Mouse (Mus musculus): ENCODE results near the gene Maco1. TPM values are rescaled to one million over a fixed set of nuclear protein-coding genes. Genes with fewer than 3 reads are reported as not detected.

The Maco1 gene
- polyA plus RNA-seq, 1 experiment, result 14.6 TPM

- no peak overlapping the region for H3ac ChIP-seq (ENCODE audit: control insufficient read depth, insufficient read length, low read depth)
- H3K79me2 ChIP-seq (ENCODE audit: control insufficient read depth, insufficient read depth), result peaks cover 21% of the 10 kb centered on the region
- peaks cover 17% of the 10 kb centered on the region for H3K36me3 ChIP-seq (ENCODE audit: control insufficient read depth, insufficient read depth)
- H3K4me3 ChIP-seq (ENCODE audit: insufficient read depth, poor library complexity, severe bottlenecking), result no peak overlapping the region
- no peaks in the 10 kb centered on the region for H3K27me3 ChIP-seq (ENCODE audit: control insufficient read depth, insufficient read depth, insufficient read length)
- peaks cover 8% of the 10 kb centered on the region for H3K79me3 ChIP-seq (ENCODE audit: low read depth)
- no peak for TF ChIP-seq MYOG (IDR thresholded peaks at IDR 0.05; ENCODE audit: control insufficient read depth, extremely low read depth, insufficient read length)
- no peak for TF ChIP-seq MYOD1 (IDR thresholded peaks at IDR 0.05; ENCODE audit: control insufficient read depth, insufficient read length, low read depth)
- TF ChIP-seq CEBPB (IDR thresholded peaks at IDR 0.05; ENCODE audit: low read depth), result no peak
- no peak for TF ChIP-seq MAX (IDR thresholded peaks at IDR 0.05)
- TF ChIP-seq USF1 (IDR thresholded peaks at IDR 0.05; ENCODE audit: low read depth), result no peak
- no peak for TF ChIP-seq FOSL1 (IDR thresholded peaks at IDR 0.05; ENCODE audit: insufficient read depth, low read length, poor library complexity, severe bottlenecking)
- TF ChIP-seq CTCF (IDR thresholded peaks at IDR 0.05; ENCODE audit: control insufficient read depth, insufficient read depth, insufficient read length), result no peak
Observed at GRCm38 (mm10) chr4:134754941-134755340, 98.2 kb downstream of the Maco1 start.

- TF ChIP-seq MAX (IDR thresholded peaks at IDR 0.05) (no peak), MYOD1 (IDR thresholded peaks at IDR 0.05; ENCODE audit: control insufficient read depth, insufficient read length, low read depth) (no peak), CEBPB (IDR thresholded peaks at IDR 0.05; ENCODE audit: low read depth) (no peak), FOSL1 (IDR thresholded peaks at IDR 0.05; ENCODE audit: insufficient read depth, low read length, poor library complexity, severe bottlenecking) (no peak), USF1 (IDR thresholded peaks at IDR 0.05; ENCODE audit: low read depth) (no peak), CTCF (IDR thresholded peaks at IDR 0.05; ENCODE audit: control insufficient read depth, insufficient read depth, insufficient read length) (no peak)
- peaks cover 4% of the 10 kb centered on the region for H3K79me3 ChIP-seq (ENCODE audit: low read depth)
- peaks cover 15% of the 10 kb centered on the region for H3K79me2 ChIP-seq (ENCODE audit: control insufficient read depth, insufficient read depth)
- H3K27me3 ChIP-seq (ENCODE audit: control insufficient read depth, insufficient read depth, insufficient read length), result no peaks in the 10 kb centered on the region
- no peak overlapping the region for H3ac ChIP-seq (ENCODE audit: control insufficient read depth, insufficient read length, low read depth)
- H3K4me3 ChIP-seq (ENCODE audit: insufficient read depth, poor library complexity, severe bottlenecking), result no peak overlapping the region
- peaks cover 22% of the 10 kb centered on the region for H3K36me3 ChIP-seq (ENCODE audit: control insufficient read depth, insufficient read depth)
Observed at GRCm38 (mm10) chr4:134754371-134754770, 98.8 kb downstream of the Maco1 start.

- Histone ChIP-seq H3K27me3 (ENCODE audit: control insufficient read depth, insufficient read depth, insufficient read length) (no peaks in the 10 kb centered on the region), H3K79me2 (ENCODE audit: control insufficient read depth, insufficient read depth) (peaks cover 8% of the 10 kb centered on the region), H3K4me3 (ENCODE audit: insufficient read depth, poor library complexity, severe bottlenecking) (no peak overlapping the region), H3ac (ENCODE audit: control insufficient read depth, insufficient read length, low read depth) (no peak overlapping the region), H3K79me3 (ENCODE audit: low read depth) (peaks cover 1% of the 10 kb centered on the region), H3K36me3 (ENCODE audit: control insufficient read depth, insufficient read depth) (peaks cover 29% of the 10 kb centered on the region)
- TF ChIP-seq CEBPB (IDR thresholded peaks at IDR 0.05; ENCODE audit: low read depth), result no peak
- no peak for TF ChIP-seq MYOG (IDR thresholded peaks at IDR 0.05; ENCODE audit: control insufficient read depth, extremely low read depth, insufficient read length)
- TF ChIP-seq CTCF (IDR thresholded peaks at IDR 0.05; ENCODE audit: control insufficient read depth, insufficient read depth, insufficient read length), result no peak
- no peak for TF ChIP-seq USF1 (IDR thresholded peaks at IDR 0.05; ENCODE audit: low read depth)
- TF ChIP-seq FOSL1 (IDR thresholded peaks at IDR 0.05; ENCODE audit: insufficient read depth, low read length, poor library complexity, severe bottlenecking), result no peak
- no peak for TF ChIP-seq MYOD1 (IDR thresholded peaks at IDR 0.05; ENCODE audit: control insufficient read depth, insufficient read length, low read depth)
- no peak for TF ChIP-seq MAX (IDR thresholded peaks at IDR 0.05)
Observed at GRCm38 (mm10) chr4:134753516-134754261, 99.5 kb downstream of the Maco1 start.

GRCm38 (mm10) chr4:134752911-134753426, 100.2 kb downstream of the Maco1 start:
- Histone ChIP-seq H3K27me3 (ENCODE audit: control insufficient read depth, insufficient read depth, insufficient read length) (no peaks in the 10 kb centered on the region), H3K79me3 (ENCODE audit: low read depth) (no peaks in the 10 kb centered on the region)
- TF ChIP-seq FOSL1 (IDR thresholded peaks at IDR 0.05; ENCODE audit: insufficient read depth, low read length, poor library complexity, severe bottlenecking) (no peak), USF1 (IDR thresholded peaks at IDR 0.05; ENCODE audit: low read depth) (no peak), MYOD1 (IDR thresholded peaks at IDR 0.05; ENCODE audit: control insufficient read depth, insufficient read length, low read depth) (no peak), MYOG (IDR thresholded peaks at IDR 0.05; ENCODE audit: control insufficient read depth, extremely low read depth, insufficient read length) (no peak), CEBPB (IDR thresholded peaks at IDR 0.05; ENCODE audit: low read depth) (no peak), MAX (IDR thresholded peaks at IDR 0.05) (no peak), CTCF (IDR thresholded peaks at IDR 0.05; ENCODE audit: control insufficient read depth, insufficient read depth, insufficient read length) (no peak)

More at GRCm38 (mm10) chr4:134752911-134753426, 100.2 kb downstream of the Maco1 start:
- H3K4me3 ChIP-seq (ENCODE audit: insufficient read depth, poor library complexity, severe bottlenecking), result no peak overlapping the region
- H3K79me2 ChIP-seq (ENCODE audit: control insufficient read depth, insufficient read depth), result peaks cover under 1% of the 10 kb centered on the region
- peaks cover 35% of the 10 kb centered on the region for H3K36me3 ChIP-seq (ENCODE audit: control insufficient read depth, insufficient read depth)
- no peak overlapping the region for H3ac ChIP-seq (ENCODE audit: control insufficient read depth, insufficient read length, low read depth)

Other genes with a start within 250 kb of the Maco1 start
- gene Man1c1, start 149.1 kb downstream of the Maco1 start, polyA plus RNA-seq (2012; fragmentation: generic; extraction: Trizol), result 6.7 TPM
- 30.8 TPM for gene Ldlrap1, start 85.3 kb downstream of the Maco1 start, polyA plus RNA-seq (2012; fragmentation: generic; extraction: Trizol)
- 0.14 TPM for gene Rhd, start 11.2 kb upstream of the Maco1 start, polyA plus RNA-seq (2012; fragmentation: generic; extraction: Trizol)
- gene Tmem50a, start 61.7 kb upstream of the Maco1 start, polyA plus RNA-seq (2012; fragmentation: generic; extraction: Trizol), result 94.9 TPM
- 35.4 TPM for gene Rsrp1, start 70.2 kb upstream of the Maco1 start, polyA plus RNA-seq (2012; fragmentation: generic; extraction: Trizol)
- 48.6 TPM for gene Syf2, start 77.6 kb upstream of the Maco1 start, polyA plus RNA-seq (2012; fragmentation: generic; extraction: Trizol)